Comparison of ENCODE assay signal across 15 mouse cellular contexts in genomic region chr3:152521054-152521453, GRCm38 (mm10).
DNase-seq lines count a peak whose midpoint lies in the region.
"Had no signal": no experiment of that assay in that cellular context is flagged by ENCODE, and none has a peak within 500 bp of the region (broad histone marks: within the 10 kb centered on the region; RNA-seq: fewer than 3 reads in every experiment).

No protein-coding gene starts in this region.

- DNase-seq in frontal cortex, adult 2 months (ENCODE audit: extremely low spot score in 1 of 2, low spot score in 1 of 2): peak; percentile 44 to 75
- no peak for DNase-seq in frontal cortex, postnatal 14 days (ENCODE audit: low spot score in 2 of 2)
- peak; percentile 74 for DNase-seq in right cerebral cortex, adult 18-20 months
- DNase-seq in right cerebral cortex, postnatal 14 days: no peak
- peak; percentile 71 for DNase-seq in layer of hippocampus, adult 9-11 months
- DNase-seq in right cerebral cortex, postnatal 36 days (ENCODE audit: low spot score in 2 of 2): peak; percentile 50 to 62
- DNase-seq in ovary, postnatal 10 days (ENCODE audit: low spot score): no peak
- DNase-seq in thymus, postnatal 0 days (ENCODE audit: low spot score): no peak
- DNase-seq: adrenal gland, postnatal 25 days; cerebellum, adult 9-10 months; gastrocnemius, adult 2 months; heart, postnatal 4 days; kidney, adult 18-20 months; thymus, adult 18-20 months; thymus, postnatal 4 days had no signal

Comparison
In these comparisons a context has a peak if more than half of its experiments do, and no peak if none do; other contexts are left out.
1. DNase-seq: peak in frontal cortex, adult 2 months (2 of 2), right cerebral cortex, adult 18-20 months (single experiment), layer of hippocampus, adult 9-11 months (single experiment) and right cerebral cortex, postnatal 36 days (2 of 2); none in frontal cortex, postnatal 14 days (0 of 2), right cerebral cortex, postnatal 14 days (single experiment), ovary, postnatal 10 days (single experiment) and thymus, postnatal 0 days (single experiment).